Mouse (Mus musculus) ovary, adult 18-20 months (tissue): ENCODE data around the gene Vsnl1.

Source experiments
- DNase-seq: peaks from one replicate; pipeline ENCODE4 v3.0.0; 2022; ENCODE audit warnings: low spot score, mixed read lengths

The Vsnl1 gene

GRCm38 (mm10) chr12:11384754-11385153, 51.7 kb downstream of the Vsnl1 start:
- no peak for DNase-seq

- no peak for DNase-seq
Observed at GRCm38 (mm10) chr12:11379396-11379795, 57.0 kb downstream of the Vsnl1 start.

GRCm38 (mm10) chr12:11370056-11370455, 66.4 kb downstream of the Vsnl1 start:
- no peak for DNase-seq

GRCm38 (mm10) chr12:11367099-11367765, 69.2 kb downstream of the Vsnl1 start:
- DNase-seq: no peak

- DNase-seq: no peak
Observed at GRCm38 (mm10) chr12:11364870-11365269, 71.5 kb downstream of the Vsnl1 start.

GRCm38 (mm10) chr12:11362435-11362834, 74.0 kb downstream of the Vsnl1 start:
- DNase-seq: no peak

GRCm38 (mm10) chr12:11350895-11351294, 85.5 kb downstream of the Vsnl1 start:
- peak; percentile 12 for DNase-seq

GRCm38 (mm10) chr12:11349870-11350269, 86.5 kb downstream of the Vsnl1 start:
- DNase-seq: no peak

- DNase-seq: no peak
Observed at GRCm38 (mm10) chr12:11348423-11348822, 88.0 kb downstream of the Vsnl1 start.

- no peak for DNase-seq
Observed at GRCm38 (mm10) chr12:11345963-11346362, 90.5 kb downstream of the Vsnl1 start.

- no peak for DNase-seq
Observed at GRCm38 (mm10) chr12:11342020-11342600, 94.3 kb downstream of the Vsnl1 start.

- DNase-seq: no peak
Observed at GRCm38 (mm10) chr12:11338251-11338650, 98.2 kb downstream of the Vsnl1 start.

GRCm38 (mm10) chr12:11336845-11337244, 99.6 kb downstream of the Vsnl1 start:
- DNase-seq: no peak

GRCm38 (mm10) chr12:11326483-11326882, 109.9 kb downstream of the Vsnl1 start:
- DNase-seq: no peak

GRCm38 (mm10) chr12:11324480-11324879, 111.9 kb downstream of the Vsnl1 start:
- DNase-seq: no peak

GRCm38 (mm10) chr12:11317671-11318070, 118.7 kb downstream of the Vsnl1 start:
- DNase-seq: no peak

- DNase-seq: no peak
Observed at GRCm38 (mm10) chr12:11313840-11314239, 122.6 kb downstream of the Vsnl1 start.

GRCm38 (mm10) chr12:11311106-11311505, 125.3 kb downstream of the Vsnl1 start:
- DNase-seq: no peak

- peak; percentile 16 for DNase-seq
Observed at GRCm38 (mm10) chr12:11306753-11307645, 129.4 kb downstream of the Vsnl1 start.

GRCm38 (mm10) chr12:11300858-11301257, 135.6 kb downstream of the Vsnl1 start:
- no peak for DNase-seq

GRCm38 (mm10) chr12:11286382-11286781, 150.0 kb downstream of the Vsnl1 start:
- DNase-seq: no peak

GRCm38 (mm10) chr12:11281584-11281983, 154.8 kb downstream of the Vsnl1 start:
- no peak for DNase-seq

GRCm38 (mm10) chr12:11279886-11280285, 156.5 kb downstream of the Vsnl1 start:
- DNase-seq: no peak
